Mouse (Mus musculus): Measurements from ENCODE around the gene Tbc1d10c. TPM values are rescaled to one million over a fixed set of nuclear protein-coding genes. Genes with fewer than 3 reads are reported as not detected.

Gene Tbc1d10c
- polyA plus RNA-seq, 1 experiment from 2014 or later = 0.60 TPM

DNA sequence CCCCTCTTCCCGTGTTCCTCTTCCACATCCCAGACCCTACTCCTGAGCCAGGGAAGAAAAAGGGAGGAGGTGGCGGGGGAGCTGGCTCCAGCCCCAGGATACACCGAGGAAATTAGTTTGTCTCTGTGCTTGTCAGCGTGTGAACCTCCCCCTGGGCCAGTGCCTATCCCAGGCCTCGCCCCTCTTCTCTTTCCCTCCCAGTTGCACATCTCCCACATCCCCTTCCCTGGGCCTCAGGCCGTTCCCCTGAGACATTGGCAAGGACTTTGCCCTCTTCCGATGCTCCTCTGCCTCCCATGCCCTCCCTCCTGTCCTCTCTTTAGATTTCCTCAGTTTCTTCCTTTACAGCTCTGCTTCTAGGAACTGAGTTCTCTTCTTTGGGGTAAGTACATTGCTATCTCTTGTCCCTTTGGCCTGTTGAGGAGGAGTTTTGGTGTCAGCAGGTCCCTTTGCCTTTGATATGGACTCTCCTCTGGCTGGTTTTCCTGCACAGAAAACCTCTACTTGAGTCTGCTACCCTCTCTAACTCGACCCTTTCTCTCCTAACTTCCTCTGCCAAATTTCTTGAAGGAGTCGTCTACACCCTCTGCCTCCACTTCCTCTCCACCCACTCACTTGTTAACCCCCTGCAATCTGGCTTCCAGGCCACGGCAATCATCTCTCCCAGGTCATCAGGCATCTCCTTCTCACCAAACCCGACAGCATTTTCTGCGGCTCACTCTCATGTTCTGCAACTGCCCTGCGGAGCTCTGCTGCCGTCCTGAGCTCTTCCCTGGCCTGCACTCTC is 30.1 kb upstream of the Tbc1d10c start:
- Histone ChIP-seq H3K79me2 (ENCODE audit: inconsistent target) (no peaks in the 10 kb centered on the region), H3K4me3 (ENCODE audit: inconsistent target) (no peak overlapping the region), H3K27ac (no peak overlapping the region), H3K36me3 (ENCODE audit: inconsistent target) (no peaks in the 10 kb centered on the region)
- 32% methylated on average over 14 of the region's 14 CpGs for WGBS (ENCODE audit: missing documents)

DNA sequence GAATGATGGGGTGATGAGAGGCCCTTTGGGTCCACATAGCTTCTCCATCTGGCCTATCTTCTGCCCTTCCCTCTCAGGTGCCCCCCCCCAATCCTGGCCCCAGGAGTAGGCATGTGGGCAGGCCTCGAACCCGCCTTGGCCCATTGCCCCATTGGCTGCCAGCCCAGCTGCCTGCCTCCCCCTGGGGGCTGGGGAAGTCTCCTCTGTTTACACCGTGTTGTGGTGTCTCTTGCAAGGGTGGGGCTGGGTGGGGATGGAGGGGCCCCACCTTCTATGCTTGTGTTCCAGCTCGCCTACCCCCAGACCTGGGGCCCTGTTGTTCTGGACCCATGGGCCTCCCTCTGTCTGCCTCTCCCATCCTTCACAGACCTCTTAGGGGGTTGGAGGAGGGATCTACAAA is 29.3 kb upstream of the Tbc1d10c start:
- H3K79me2 ChIP-seq (ENCODE audit: inconsistent target) = no peaks in the 10 kb centered on the region
- no peaks in the 10 kb centered on the region for H3K36me3 ChIP-seq (ENCODE audit: inconsistent target)
- H3K4me3 ChIP-seq (ENCODE audit: inconsistent target) = no peak overlapping the region
- 70% methylated on average over 4 of the region's 4 CpGs for WGBS (ENCODE audit: missing documents)
- no peak overlapping the region for H3K27ac ChIP-seq

DNA sequence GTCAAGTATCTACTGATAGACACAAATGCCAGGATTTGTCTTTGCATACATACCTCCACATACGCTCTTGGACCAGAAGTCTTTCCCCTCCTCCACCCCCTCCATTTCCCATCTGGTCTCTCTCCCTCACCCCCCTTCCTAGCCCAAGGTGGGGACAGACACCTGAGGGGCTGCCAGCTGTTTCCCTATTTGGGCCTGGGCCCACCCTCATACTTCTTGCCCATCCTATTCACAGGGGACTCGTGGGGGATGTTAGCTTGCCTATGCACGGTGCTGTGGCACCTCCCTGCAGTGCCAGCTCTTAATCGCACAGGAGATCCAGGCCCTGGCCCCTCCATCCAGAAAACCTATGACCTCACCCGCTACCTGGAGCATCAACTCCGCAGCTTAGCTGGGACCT is 28.9 kb upstream of the Tbc1d10c start:
- no peaks in the 10 kb centered on the region for H3K79me2 ChIP-seq (ENCODE audit: inconsistent target)
- no peak overlapping the region for H3K4me3 ChIP-seq (ENCODE audit: inconsistent target)
- no peak overlapping the region for H3K27ac ChIP-seq
- 90% methylated on average over 5 of the region's 6 CpGs for WGBS (ENCODE audit: missing documents)
- no peaks in the 10 kb centered on the region for H3K36me3 ChIP-seq (ENCODE audit: inconsistent target)

DNA sequence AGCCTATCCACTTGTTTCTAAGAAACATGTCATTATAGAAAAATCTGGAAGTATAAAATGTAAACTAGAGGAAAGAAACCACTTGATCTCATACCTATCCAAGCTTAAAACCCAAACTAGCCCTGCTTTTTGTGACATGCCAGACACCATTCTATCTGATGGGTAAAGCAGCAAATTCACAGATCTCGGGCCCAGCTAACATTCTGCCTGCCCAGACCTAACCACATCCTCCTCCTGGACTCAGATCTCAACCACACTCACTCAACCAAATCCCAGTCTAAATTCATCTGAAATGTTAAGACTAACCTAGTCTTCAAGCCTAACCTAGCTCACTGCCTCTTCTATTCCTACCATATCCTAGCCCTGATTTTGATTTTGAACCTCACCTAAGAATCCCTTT is 27.7 kb upstream of the Tbc1d10c start:
- no peak overlapping the region for H3K27ac ChIP-seq
- H3K4me3 ChIP-seq (ENCODE audit: inconsistent target) = no peak overlapping the region
- 71% methylated on average over 1 of the region's 1 CpGs for WGBS (ENCODE audit: missing documents)
- H3K36me3 ChIP-seq (ENCODE audit: inconsistent target) = no peaks in the 10 kb centered on the region
- H3K79me2 ChIP-seq (ENCODE audit: inconsistent target) = no peaks in the 10 kb centered on the region

DNA sequence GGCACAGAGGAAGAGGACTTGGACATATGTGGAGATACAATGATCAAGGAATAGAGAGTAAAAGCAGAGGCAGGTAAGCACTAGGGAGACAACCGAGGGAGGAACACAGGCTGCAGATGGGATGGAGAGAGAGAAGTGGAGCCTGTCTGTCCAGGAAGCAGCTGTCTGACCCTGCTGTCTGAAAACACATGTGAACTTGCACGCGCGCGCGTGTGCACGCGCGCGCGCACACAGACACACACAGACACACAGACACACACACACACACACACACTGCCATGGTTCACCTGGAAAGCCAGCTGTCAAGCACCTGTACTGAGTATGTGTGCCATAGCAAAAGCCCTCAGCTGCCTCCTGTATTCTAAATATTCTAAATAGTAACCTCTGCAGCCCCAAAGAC is 27.2 kb upstream of the Tbc1d10c start:
- 60% methylated on average over 11 of the region's 11 CpGs for WGBS (ENCODE audit: missing documents)
- no peaks in the 10 kb centered on the region for H3K36me3 ChIP-seq (ENCODE audit: inconsistent target)
- H3K27ac ChIP-seq = no peak overlapping the region
- no peak overlapping the region for H3K4me3 ChIP-seq (ENCODE audit: inconsistent target)
- no peaks in the 10 kb centered on the region for H3K79me2 ChIP-seq (ENCODE audit: inconsistent target)

DNA sequence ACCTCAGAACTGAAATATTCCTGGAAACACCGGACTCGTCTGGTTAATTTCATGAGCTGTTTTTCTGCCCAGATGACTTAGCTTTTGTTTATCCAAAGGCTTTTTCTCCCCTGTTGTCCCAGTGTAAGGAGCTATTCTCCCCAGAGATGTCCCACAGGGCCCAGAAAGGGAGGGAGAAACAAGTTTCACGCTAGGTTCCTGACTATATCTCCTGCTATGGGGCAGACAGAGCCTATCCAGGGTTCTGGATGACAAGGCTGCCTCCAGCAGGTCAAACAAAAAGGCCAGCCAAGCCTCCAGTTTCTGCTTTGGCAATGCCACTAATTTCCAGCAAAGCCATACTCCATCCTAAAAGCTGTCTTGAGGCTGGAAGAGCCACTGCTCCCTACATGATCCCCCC is 26.8 kb upstream of the Tbc1d10c start:
- Histone ChIP-seq H3K27ac (no peak overlapping the region), H3K36me3 (ENCODE audit: inconsistent target) (no peaks in the 10 kb centered on the region), H3K4me3 (ENCODE audit: inconsistent target) (no peak overlapping the region), H3K79me2 (ENCODE audit: inconsistent target) (no peaks in the 10 kb centered on the region)
- WGBS (ENCODE audit: missing documents) = 93% methylated on average over 3 of the region's 3 CpGs

DNA sequence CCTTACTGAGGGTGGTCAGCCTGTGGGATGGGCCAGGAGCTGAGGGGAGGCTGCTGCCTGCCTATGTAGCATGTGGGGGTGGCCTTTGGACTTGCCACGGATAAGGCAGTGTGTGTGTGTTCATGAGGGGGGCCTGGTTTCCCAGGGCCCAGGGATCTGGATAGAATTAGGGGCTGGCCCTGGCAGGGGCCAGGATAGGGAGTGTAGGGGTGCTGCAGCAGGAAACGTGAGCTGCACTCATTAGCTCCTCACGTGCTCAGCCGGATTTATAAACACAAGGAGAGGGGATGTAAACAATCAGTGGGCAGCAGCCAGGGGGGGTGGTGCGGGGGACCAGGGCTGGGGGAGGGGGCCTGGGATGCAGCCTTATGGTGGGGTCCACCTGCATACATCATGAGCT is 26.1 kb upstream of the Tbc1d10c start:
- H3K36me3 ChIP-seq (ENCODE audit: inconsistent target) = no peaks in the 10 kb centered on the region
- H3K4me3 ChIP-seq (ENCODE audit: inconsistent target) = no peak overlapping the region
- H3K27ac ChIP-seq = no peak overlapping the region
- H3K79me2 ChIP-seq (ENCODE audit: inconsistent target) = no peaks in the 10 kb centered on the region
- 68% methylated on average over 5 of the region's 5 CpGs for WGBS (ENCODE audit: missing documents)

DNA sequence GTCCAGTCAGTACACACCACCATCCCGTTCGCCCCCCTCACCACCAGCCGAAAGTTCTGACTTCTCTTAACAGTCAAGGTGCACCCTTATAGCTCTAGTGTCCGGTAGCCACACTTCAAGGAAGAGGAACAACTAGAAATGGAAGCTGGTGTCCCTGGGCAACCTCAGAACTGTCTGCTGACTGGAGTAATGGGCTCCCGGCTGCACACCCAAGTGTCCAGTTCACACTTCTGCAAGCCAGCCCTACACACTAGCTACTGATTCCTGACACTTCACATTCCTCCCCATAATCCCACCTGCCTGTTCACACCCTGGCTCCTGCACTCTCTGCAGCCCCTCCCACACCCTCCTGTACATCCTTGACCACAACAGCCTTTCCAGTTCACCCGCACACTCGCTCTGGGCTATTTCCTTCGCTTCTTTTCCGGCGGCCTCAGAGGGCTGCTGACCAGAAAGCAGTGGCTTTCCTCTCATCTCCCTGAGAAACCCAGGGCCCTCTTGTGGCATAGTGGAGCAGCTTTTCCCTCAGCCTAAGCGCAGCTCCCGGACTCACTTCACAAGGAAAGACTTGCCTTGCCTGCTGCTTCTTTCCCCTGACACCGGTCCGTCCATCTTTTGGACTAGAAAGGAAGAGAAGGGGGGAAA is 25.1 kb upstream of the Tbc1d10c start:
- WGBS (ENCODE audit: missing documents) = 32% methylated on average over 14 of the region's 14 CpGs
- Histone ChIP-seq H3K27ac (no peak overlapping the region), H3K4me3 (ENCODE audit: inconsistent target) (no peak overlapping the region)

DNA sequence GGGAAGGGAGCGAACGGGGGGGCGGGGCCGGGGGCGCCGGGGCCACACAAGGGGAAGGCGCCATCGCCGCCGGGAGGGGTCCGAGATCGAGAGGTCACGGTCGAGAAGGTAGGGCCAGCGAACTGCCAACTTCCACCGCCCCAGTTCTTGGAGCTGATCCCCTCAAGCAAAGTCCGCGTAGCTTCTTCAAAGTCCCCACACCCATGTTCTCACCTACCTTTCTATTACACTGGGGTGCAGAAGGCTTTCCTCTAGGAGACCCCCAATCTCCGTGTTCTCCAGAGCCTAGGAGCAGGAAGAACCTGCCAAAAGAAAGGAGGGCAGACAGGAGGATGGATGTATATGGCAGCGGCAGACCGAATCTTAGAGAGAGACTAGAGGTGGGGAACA is 24.4 kb upstream of the Tbc1d10c start:
- H3K27ac ChIP-seq = no peak overlapping the region

More for the DNA sequence above, 25.1 kb upstream of the Tbc1d10c start:
- no peaks in the 10 kb centered on the region for H3K36me3 ChIP-seq (ENCODE audit: inconsistent target)
- H3K79me2 ChIP-seq (ENCODE audit: inconsistent target) = no peaks in the 10 kb centered on the region

DNA sequence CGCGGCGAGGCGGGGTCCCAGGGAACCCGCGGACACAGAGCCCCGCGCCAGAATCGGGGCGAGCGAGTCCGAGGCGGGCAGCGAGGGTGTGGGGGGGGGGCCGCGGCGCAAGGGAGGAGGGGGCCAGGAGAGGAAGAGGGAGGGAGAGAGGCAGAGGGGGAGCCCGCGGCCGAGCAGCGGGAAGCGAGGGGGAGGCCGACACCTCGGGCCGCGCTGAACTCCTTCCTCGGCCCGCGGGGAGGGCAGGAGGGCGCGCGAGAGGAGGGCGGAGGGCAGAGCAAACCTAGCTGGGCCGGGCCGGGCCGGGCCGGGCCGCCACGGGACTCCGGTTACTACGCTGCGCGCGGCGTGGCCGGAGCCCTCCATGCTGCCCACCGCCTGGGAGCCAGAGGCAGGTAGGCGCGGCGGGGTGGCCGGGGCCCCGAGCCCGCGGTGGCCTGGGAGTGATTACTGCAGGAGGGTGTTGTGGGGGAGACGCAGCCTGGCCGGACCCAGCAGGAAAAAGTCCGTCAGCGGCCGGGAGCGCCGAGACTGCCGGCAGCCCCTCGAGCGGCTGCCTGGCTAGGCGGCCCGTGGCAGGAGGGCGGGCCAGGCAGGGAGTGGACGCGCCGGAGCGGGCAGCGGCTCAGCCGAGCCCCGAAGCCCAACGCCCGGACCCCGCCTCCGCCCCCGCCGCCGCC is 23.8 kb upstream of the Tbc1d10c start:
- Histone ChIP-seq H3K79me2 (ENCODE audit: inconsistent target) (no peaks in the 10 kb centered on the region), H3K4me3 (ENCODE audit: inconsistent target) (no peak overlapping the region), H3K27ac (no peak overlapping the region), H3K36me3 (ENCODE audit: inconsistent target) (no peaks in the 10 kb centered on the region)
- 0% methylated on average over 30 of the region's 81 CpGs for WGBS (ENCODE audit: missing documents)

More for the DNA sequence above, 24.4 kb upstream of the Tbc1d10c start:
- 6% methylated on average over 17 of the region's 21 CpGs for WGBS (ENCODE audit: missing documents)
- Histone ChIP-seq H3K79me2 (ENCODE audit: inconsistent target) (no peaks in the 10 kb centered on the region), H3K36me3 (ENCODE audit: inconsistent target) (no peaks in the 10 kb centered on the region), H3K4me3 (ENCODE audit: inconsistent target) (no peak overlapping the region)

DNA sequence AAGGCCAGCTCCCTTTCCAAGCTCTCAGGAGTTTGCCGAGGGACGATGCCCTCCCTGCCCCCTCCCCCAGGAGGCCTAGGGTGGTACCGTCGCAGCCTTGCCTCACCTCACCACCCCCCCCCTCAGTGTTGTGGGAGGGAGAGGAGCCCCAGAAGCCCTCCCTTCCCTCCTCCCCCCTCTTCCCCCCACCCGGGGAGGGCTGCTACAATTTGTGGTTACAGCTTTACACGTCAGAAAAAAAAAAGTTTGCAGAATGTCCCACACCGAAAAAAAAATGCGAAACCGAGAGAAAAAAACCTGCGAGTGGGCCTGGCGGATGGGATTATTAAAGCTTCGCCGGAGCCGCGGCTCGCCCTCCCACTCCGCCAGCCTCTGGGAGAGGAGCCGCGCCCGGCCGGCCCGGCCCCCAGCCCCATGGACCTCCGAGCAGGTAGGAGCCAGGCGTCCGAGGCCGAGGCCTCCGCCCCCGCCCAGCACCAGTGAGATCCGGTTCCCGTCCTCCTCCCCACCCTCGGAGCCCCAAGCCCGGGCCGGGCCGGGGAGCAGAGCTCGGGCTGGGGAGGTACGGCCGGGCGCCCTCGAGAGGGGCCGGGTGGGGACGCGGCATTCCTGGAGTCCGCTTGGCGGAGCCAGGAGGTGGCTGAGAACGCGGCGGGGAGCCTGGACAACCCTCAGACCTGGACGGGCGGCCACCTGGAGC is 23.1 kb upstream of the Tbc1d10c start, which contains the start of the genes Clcf1 and AC109138.7:
Gene Clcf1 (plus strand): TSS at position 168 of the 700 bp plus-strand sequence.
Gene AC109138.7 (plus strand): TSS at position 287 of the 700 bp plus-strand sequence.
- Histone ChIP-seq H3K27ac (no peak within 1 kb of the TSS), H3K79me2 (ENCODE audit: inconsistent target) (no peaks in the 10 kb centered on the region), H3K4me3 (ENCODE audit: inconsistent target) (no peak within 1 kb of the TSS), H3K36me3 (ENCODE audit: inconsistent target) (no peaks in the 10 kb centered on the region)
- WGBS (ENCODE audit: missing documents) = 2% methylated on average over 33 of the region's 49 CpGs

DNA sequence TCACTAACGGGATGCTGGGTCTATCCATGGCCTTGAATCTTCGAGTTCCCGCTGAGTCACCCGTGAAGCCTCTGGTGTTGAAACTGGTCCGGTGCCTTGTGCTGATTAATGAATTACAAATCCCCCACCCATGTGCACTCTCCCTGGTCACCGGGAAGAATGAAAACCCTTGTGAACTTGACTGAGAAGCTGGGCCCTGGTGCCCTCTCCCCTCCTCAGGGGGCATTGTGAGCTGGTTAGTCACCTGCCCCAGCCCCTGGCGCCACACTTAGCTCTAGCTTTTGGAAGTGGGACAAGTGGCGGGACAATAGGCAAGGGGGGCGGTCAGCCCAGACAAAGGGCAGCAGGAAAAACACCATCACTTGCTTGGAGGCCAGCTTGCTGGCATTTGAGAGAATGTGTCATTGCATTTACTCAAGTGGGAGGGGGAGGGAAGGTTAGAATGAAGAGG is 22.5 kb upstream of the Tbc1d10c start:
- no peaks in the 10 kb centered on the region for H3K36me3 ChIP-seq (ENCODE audit: inconsistent target)
- no peaks in the 10 kb centered on the region for H3K79me2 ChIP-seq (ENCODE audit: inconsistent target)
- H3K4me3 ChIP-seq (ENCODE audit: inconsistent target) = no peak overlapping the region
- WGBS (ENCODE audit: missing documents) = 8% methylated on average over 9 of the region's 9 CpGs
- no peak overlapping the region for H3K27ac ChIP-seq

DNA sequence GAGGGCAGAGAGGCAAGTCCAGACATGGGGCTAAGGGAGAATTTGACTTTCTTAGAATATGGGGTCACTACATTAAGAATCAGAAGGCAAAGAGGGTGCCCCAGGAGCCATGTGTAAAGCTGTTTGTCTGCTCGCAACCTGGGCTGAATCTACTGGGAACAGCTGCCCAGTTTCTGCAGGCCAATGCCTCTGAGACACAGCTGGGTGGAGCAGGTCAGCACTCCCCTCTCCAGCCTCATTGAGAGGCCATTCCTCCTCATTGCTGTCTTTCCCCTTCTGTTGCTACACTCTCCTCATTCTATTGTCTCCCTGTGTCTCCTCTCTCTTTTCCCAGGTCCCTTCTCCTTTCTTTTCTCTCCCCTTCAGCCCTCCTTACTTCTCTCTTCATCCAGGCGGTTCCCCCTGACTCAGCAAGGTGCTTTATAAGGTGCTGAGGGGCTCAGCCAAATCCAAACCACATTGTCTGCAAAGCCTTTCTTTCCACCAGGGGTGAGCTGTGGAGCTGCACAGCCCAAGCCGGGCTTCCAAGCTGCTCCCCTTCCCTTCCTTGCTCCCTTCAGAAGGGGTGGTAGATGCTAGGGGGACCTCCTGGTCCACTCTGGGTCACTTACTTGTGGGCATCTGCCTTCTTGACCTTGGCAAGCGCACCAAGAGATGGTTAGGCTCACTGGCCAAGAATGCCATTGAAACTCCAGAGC is 21.0 kb upstream of the Tbc1d10c start:
- no peaks in the 10 kb centered on the region for H3K79me2 ChIP-seq (ENCODE audit: inconsistent target)
- no peak overlapping the region for H3K27ac ChIP-seq
- H3K36me3 ChIP-seq (ENCODE audit: inconsistent target) = no peaks in the 10 kb centered on the region
- WGBS (ENCODE audit: missing documents) = 93% methylated on average over 4 of the region's 4 CpGs
- H3K4me3 ChIP-seq (ENCODE audit: inconsistent target) = no peak overlapping the region

DNA sequence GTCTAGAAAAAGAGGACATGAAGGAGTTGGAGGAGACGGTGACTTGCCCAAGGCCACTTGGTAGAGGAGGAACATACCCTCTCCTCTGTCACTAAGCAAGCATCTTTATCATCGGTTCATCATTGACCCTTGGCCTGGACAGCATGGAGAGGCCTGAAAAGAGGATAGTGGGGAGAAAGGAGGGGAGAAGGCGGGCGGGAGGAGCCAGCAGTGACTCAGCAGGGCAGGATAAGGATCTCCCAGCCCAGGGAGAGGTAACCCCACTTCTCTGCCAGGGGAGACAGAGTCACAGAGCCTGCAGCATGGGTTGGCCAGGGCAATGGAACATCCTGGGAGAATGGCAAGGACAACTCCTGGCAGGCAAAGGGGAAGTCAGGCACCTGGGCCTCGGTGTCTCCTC is 17.5 kb upstream of the Tbc1d10c start:
- H3K4me3 ChIP-seq (ENCODE audit: inconsistent target) = no peak overlapping the region
- H3K27ac ChIP-seq = no peak overlapping the region
- WGBS (ENCODE audit: missing documents) = 69% methylated on average over 4 of the region's 5 CpGs
- no peaks in the 10 kb centered on the region for H3K79me2 ChIP-seq (ENCODE audit: inconsistent target)
- H3K36me3 ChIP-seq (ENCODE audit: inconsistent target) = no peaks in the 10 kb centered on the region
